Mouse (Mus musculus) heart, postnatal 0 days (tissue): Measurements from ENCODE around the gene Ywhae.

ENCODE experiments used
- CTCF ChIP-seq: IDR thresholded peaks from 2 replicates; pipeline ENCODE4 v1.5.1; 2016; ENCODE audit warnings: antibody characterized with exemption, control low read depth, low read depth
- EP300 ChIP-seq: IDR thresholded peaks from 2 replicates; pipeline ENCODE4 v1.6.1; 2016; ENCODE audit warnings: antibody characterized with exemption, low read depth

GRCm38 (mm10) chr11:75693570-75693969, 39.1 kb upstream of the Ywhae start:
- no peak for TF ChIP-seq CTCF
- no peak for TF ChIP-seq EP300
